Mouse (Mus musculus): ENCODE data around the gene Fkbp10. TPM values are rescaled to one million over a fixed set of nuclear protein-coding genes. Genes with fewer than 3 reads are reported as not detected.

Gene Fkbp10
- total and polyA plus RNA-seq, 2 experiments from 2014 or later, result 95.9 to 114 TPM

DNA sequence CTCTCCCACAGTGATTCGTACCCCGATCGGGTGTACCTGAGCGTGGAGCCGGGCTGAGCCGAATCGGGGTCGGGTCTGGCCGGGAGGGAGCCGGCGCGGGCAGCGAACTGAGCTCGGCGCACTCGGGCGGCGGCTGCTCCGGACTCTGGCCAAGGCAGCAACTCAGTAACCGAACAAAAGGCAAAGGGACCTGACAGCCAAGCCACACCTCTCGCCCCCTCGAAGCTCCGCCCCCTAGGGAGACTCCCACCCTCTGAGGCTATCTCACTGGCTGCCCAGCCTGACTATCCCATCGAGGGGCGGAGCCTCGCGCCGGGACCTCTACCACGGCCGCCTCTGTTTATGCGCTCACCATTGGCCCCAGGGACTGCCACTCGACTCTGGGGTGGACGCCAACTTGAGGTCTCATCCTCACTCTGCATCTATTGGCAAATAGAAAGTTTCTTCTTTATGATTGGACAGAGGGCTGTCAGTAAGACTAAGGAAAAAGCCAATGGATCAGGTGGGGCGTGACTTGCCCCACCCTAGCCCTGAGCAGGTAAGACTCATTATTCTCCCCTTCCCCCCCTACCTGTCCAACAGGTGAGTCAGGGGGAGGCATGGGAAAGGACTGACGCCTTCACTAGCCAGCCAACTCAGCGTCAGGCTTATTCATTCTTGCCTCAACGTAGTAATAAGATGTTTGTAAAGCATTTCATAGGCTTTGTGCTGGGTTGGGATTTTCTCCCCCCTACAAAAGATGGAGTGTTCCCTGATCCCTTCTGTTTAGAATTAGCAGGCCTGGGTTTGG is 17.7 kb upstream of the Fkbp10 start, which contains the start of gene Jup:
Jup (minus strand) TSS at position 164 of the 790 bp plus-strand sequence.
- peak; percentile 96 for ATAC-seq (ENCODE audit: insufficient read depth, low read depth)
- H3K27me3 ChIP-seq (ENCODE audit: control insufficient read depth, insufficient read depth, low read length), result no peaks in the 10 kb centered on the region
- DNase-seq (ENCODE audit: low spot score), result peak; percentile 99
- peak within 1 kb of the TSS; percentile 86 for H3K9ac ChIP-seq (replicated peaks; ENCODE audit: low read depth, low read length)
- peak within 1 kb of the TSS; percentile 89 for H3K27ac ChIP-seq (ENCODE audit: low read depth)
- peak within 1 kb of the TSS; percentile 79 for H3K4me3 ChIP-seq (ENCODE audit: low read depth, low read length)
- TF ChIP-seq EP300 (IDR thresholded peaks at IDR 0.05; ENCODE audit: low read depth), result 0 out of 2 replicates have a peak, but pooled peaks have one; percentile 7
- TF ChIP-seq CTCF (IDR thresholded peaks at IDR 0.05; ENCODE audit: low read depth), result no peak
- peak within 1 kb of the TSS; percentile 82 for H3K4me2 ChIP-seq (ENCODE audit: low read depth, low read length)
- 0 out of 2 replicates have a peak, but pooled peaks cover 4% of the 10 kb centered on the region for H3K36me3 ChIP-seq (replicated peaks; ENCODE audit: control insufficient read depth, insufficient read depth, low read length)
- H3K4me1 ChIP-seq (ENCODE audit: control insufficient read depth, insufficient read depth), result peaks cover 65% of the 10 kb centered on the region
- WGBS, result 2% methylated on average over 37 of the region's 37 CpGs
- H3K9me3 ChIP-seq (replicated peaks; ENCODE audit: control insufficient read depth, low read length), result no peaks in the 10 kb centered on the region

DNA sequence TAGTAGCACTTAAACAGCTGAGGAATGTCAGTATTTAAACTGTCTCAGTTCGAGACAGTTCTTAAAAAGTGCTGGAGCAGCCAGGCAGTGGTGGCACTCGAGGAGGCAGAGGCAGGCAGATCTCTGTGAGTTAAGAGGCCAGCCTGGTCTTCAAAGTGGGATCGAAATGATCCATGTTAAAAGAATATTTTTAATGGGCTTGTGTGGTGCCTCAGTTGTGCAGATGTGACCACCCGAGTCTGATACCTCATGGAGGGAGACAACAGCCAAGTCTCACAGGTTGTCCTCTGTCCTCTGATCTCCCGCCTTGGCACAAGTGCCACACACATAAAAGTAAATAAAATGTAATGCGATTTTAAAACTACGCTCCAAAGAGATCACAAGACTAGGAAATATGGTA is 17.0 kb upstream of the Fkbp10 start:
- no peaks in the 10 kb centered on the region for H3K27me3 ChIP-seq (ENCODE audit: control insufficient read depth, insufficient read depth, low read length)
- H3K4me3 ChIP-seq (ENCODE audit: low read depth, low read length), result no peak overlapping the region
- ATAC-seq (ENCODE audit: insufficient read depth, low read depth) (no peak), DNase-seq (ENCODE audit: low spot score) (no peak)
- TF ChIP-seq CTCF (IDR thresholded peaks at IDR 0.05; ENCODE audit: low read depth), result no peak
- TF ChIP-seq EP300 (IDR thresholded peaks at IDR 0.05; ENCODE audit: low read depth), result no peak
- 91% methylated on average over 7 of the region's 7 CpGs for WGBS
- H3K4me2 ChIP-seq (ENCODE audit: low read depth, low read length), result no peak overlapping the region
- H3K9ac ChIP-seq (replicated peaks; ENCODE audit: low read depth, low read length), result no peak overlapping the region
- H3K36me3 ChIP-seq (replicated peaks; ENCODE audit: control insufficient read depth, insufficient read depth, low read length), result 0 out of 2 replicates have a peak, but pooled peaks cover under 1% of the 10 kb centered on the region
- H3K4me1 ChIP-seq (ENCODE audit: control insufficient read depth, insufficient read depth), result peaks cover 65% of the 10 kb centered on the region
- 0 out of 2 replicates have a peak overlapping the region, but pooled peaks have one; percentile 12 for H3K27ac ChIP-seq (ENCODE audit: low read depth)
- H3K9me3 ChIP-seq (replicated peaks; ENCODE audit: control insufficient read depth, low read length), result no peaks in the 10 kb centered on the region

DNA sequence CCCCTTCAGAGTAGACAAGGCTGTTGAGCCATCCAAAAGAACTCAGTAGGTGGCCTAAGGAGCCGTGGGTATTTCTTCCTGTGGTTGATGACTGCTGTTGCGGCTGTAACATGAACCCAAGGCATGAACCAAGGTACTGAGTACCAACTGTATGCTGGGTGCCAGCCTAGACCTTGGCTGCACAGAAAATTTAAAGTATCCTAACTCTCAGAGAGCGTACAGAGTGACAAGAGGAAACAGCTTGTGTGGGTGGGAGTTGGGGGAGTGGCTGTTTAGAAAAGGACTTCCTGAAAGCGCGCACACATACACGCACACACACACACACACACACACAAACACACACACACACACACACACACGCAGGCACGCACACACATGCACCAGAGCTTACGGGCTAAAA is 16.2 kb upstream of the Fkbp10 start:
- Histone ChIP-seq H3K9me3 (replicated peaks; ENCODE audit: control insufficient read depth, low read length) (no peaks in the 10 kb centered on the region), H3K36me3 (replicated peaks; ENCODE audit: control insufficient read depth, insufficient read depth, low read length) (no peaks in the 10 kb centered on the region), H3K4me1 (ENCODE audit: control insufficient read depth, insufficient read depth) (peaks cover 65% of the 10 kb centered on the region), H3K27ac (ENCODE audit: low read depth) (peak overlapping the region; percentile 94), H3K27me3 (ENCODE audit: control insufficient read depth, insufficient read depth, low read length) (no peaks in the 10 kb centered on the region), H3K9ac (replicated peaks; ENCODE audit: low read depth, low read length) (no peak overlapping the region), H3K4me3 (ENCODE audit: low read depth, low read length) (no peak overlapping the region), H3K4me2 (ENCODE audit: low read depth, low read length) (peak overlapping the region; percentile 17; the same call in 1 of the 2 replicates)
- ATAC-seq (ENCODE audit: insufficient read depth, low read depth) (no peak), DNase-seq (ENCODE audit: low spot score) (no peak)
- TF ChIP-seq CTCF (IDR thresholded peaks at IDR 0.05; ENCODE audit: low read depth) (no peak), EP300 (IDR thresholded peaks at IDR 0.05; ENCODE audit: low read depth) (no peak)
- 55% methylated on average over 9 of the region's 9 CpGs for WGBS

DNA sequence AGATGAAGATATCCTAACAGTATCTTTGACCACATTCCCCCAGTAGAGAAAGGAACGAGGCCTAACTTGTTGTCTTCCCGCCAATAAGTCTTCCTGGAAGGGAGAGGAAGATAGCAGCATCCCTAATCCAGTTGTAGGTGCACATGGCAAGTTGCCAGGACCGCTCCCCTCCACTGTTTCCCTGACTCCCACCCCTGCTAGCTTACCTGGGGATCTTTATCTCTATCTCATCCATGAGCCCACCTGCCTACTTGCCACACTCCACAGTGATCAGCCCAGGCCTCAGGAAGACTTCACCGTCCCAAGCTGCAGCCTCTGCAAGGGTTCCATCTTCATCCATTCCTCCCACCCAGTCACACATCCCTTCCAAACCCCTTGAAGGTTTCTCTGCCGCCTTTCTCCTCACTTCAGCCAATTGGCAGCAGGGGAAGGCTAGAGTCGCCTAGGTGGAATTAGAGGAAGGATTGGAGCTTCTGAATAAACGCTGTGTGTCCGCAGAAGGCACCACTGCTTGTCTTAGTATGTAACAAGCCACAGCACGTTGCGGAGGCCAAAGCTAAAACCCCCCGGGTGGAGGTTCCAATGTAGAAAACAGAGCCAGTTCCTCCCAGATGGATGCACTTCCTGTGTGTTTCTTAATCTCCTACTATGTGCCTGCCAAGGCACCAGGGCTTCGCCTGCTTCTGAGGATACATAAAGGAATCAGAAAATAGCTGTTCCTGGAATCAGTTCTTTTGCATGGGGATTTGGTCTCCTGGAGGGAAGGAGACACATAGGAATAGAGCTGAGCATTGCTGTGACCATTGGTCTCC is 15.6 kb upstream of the Fkbp10 start:
- Histone ChIP-seq H3K4me3 (ENCODE audit: low read depth, low read length) (no peak overlapping the region), H3K4me2 (ENCODE audit: low read depth, low read length) (no peak overlapping the region), H3K36me3 (replicated peaks; ENCODE audit: control insufficient read depth, insufficient read depth, low read length) (no peaks in the 10 kb centered on the region), H3K27ac (ENCODE audit: low read depth) (peak overlapping the region; percentile 94), H3K4me1 (ENCODE audit: control insufficient read depth, insufficient read depth) (peaks cover 63% of the 10 kb centered on the region), H3K27me3 (ENCODE audit: control insufficient read depth, insufficient read depth, low read length) (no peaks in the 10 kb centered on the region), H3K9ac (replicated peaks; ENCODE audit: low read depth, low read length) (no peak overlapping the region), H3K9me3 (replicated peaks; ENCODE audit: control insufficient read depth, low read length) (no peaks in the 10 kb centered on the region)
- WGBS, result 68% methylated on average over 12 of the region's 12 CpGs
- ATAC-seq (ENCODE audit: insufficient read depth, low read depth) (no peak), DNase-seq (ENCODE audit: low spot score) (no peak)
- TF ChIP-seq CTCF (IDR thresholded peaks at IDR 0.05; ENCODE audit: low read depth) (no peak), EP300 (IDR thresholded peaks at IDR 0.05; ENCODE audit: low read depth) (no peak)

DNA sequence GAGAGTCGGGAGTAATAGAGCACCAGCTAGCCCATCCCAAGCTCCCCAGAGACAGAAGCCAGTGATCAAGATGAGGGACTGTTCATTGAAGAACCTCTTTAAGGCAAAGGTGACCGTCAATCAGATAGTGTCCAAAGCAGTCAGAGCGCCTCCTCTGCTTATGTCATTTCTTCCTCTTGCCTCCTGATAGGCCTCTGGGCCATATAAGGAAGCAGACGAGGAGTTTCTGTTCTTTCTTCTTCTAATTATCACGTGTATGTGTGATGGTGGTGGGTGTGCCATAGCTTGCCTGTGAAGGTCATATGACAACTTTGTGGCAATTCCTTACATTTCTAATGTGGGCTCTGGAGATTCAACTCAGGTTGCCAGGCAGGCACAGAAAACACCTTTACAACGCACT is 14.7 kb upstream of the Fkbp10 start:
- Histone ChIP-seq H3K27ac (ENCODE audit: low read depth) (peak overlapping the region; percentile 94), H3K9me3 (replicated peaks; ENCODE audit: control insufficient read depth, low read length) (no peaks in the 10 kb centered on the region), H3K4me2 (ENCODE audit: low read depth, low read length) (no peak overlapping the region), H3K4me1 (ENCODE audit: control insufficient read depth, insufficient read depth) (peaks cover 55% of the 10 kb centered on the region), H3K27me3 (ENCODE audit: control insufficient read depth, insufficient read depth, low read length) (no peaks in the 10 kb centered on the region), H3K9ac (replicated peaks; ENCODE audit: low read depth, low read length) (no peak overlapping the region), H3K36me3 (replicated peaks; ENCODE audit: control insufficient read depth, insufficient read depth, low read length) (no peaks in the 10 kb centered on the region), H3K4me3 (ENCODE audit: low read depth, low read length) (no peak overlapping the region)
- WGBS, result 49% methylated on average over 6 of the region's 6 CpGs
- no peak for DNase-seq (ENCODE audit: low spot score)
- no peak for TF ChIP-seq CTCF (IDR thresholded peaks at IDR 0.05; ENCODE audit: low read depth)
- no peak for TF ChIP-seq EP300 (IDR thresholded peaks at IDR 0.05; ENCODE audit: low read depth)
- ATAC-seq (ENCODE audit: insufficient read depth, low read depth), result no peak

All from heart, postnatal 0 days (tissue).